Mouse (Mus musculus) retina, embryonic 14.5 days (tissue): Measurements from ENCODE around the gene Nrxn3.

Source experiments
- DNase-seq: peaks from one replicate; pipeline ENCODE4 v3.0.0-alpha.2; 2015; ENCODE audit warnings: low spot score

Nrxn3 gene

GRCm38 (mm10) chr12:89179970-89180666 is 457.4 kb downstream of the Nrxn3 start:
- DNase-seq, result peak; percentile 36

- DNase-seq, result peak; percentile 86
These were observed 458.5 kb downstream of the Nrxn3 start for GRCm38 (mm10) chr12:89181157-89181561.

- no peak for DNase-seq
These were observed 476.3 kb downstream of the Nrxn3 start for GRCm38 (mm10) chr12:89198764-89199525.

DNA sequence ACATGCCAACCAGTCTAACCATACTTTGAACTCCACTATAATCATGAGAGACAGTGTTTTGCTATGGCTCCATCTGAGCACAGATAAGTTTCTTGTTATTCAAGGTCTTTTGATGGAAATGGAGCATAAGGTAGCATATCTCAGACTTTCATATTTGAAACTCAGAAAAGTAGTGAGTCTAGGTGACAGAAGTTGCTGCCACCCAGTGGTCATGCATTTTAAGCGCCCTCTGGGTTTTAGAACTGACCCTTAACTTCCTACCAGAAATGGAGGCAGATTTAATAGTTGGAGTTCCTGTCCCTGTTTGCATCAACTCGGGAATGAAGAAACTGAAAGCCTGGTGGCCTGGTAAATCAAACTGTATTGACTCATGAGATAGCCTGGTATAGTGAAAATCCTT is 488.9 kb downstream of the Nrxn3 start:
- peak; percentile 42 for DNase-seq

DNA sequence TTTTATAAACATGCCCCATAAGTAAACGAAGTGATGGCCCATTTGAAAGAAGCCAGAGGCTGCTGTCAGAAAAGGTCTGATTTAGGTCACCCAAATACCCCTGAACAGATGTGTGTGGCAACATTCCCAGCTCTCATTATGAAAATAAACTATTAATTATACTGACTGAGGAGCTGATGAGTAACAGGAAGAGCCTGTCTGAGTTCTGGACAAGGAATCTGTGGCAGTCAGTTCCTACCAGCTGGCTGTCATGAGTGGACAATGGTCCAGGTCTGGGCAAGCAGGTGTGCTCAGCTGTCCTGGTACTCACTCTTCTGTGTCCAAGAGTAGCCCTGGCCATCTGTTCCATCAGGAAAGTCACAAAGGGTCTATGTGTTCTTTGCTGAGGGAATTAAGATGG is 517.1 kb downstream of the Nrxn3 start:
- DNase-seq, result no peak

DNA sequence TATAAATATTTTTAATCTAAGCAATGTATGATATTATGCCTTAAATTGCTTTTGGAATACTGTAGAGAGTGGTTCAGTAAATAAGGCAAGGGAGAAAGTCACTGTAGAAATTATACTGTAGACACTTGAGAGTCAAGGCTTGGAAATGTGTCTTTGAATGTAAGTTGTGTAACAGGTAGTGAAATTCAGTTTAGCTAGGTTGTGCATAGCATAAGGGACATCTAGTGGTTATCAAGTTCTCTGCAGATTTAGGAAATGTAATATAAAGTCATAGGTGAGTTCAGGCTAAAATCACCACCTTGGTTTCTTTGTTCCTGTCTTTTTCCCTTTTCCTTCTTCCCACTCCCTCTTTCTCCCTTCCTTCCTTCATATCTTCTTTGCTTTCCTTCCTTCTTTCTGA is 518.9 kb downstream of the Nrxn3 start:
- DNase-seq, result no peak

DNA sequence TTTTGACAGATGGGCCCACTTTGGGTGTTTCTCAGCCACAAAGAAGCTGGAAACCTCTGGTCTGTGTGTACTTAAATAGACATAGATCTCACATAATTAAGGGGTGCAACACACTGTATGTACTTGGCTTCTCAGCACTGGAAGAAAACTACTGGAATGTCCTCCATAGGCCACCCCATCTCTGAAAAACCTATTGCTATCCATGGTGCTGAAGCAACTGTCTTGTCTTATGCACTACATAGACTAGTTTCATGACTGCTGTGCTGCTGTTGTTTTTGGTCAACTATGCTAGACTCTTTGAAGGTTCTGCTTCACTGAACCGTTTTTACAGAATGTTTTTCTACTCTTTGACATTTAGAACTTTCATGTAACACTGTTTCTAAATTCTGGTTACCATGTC is 519.8 kb downstream of the Nrxn3 start:
- DNase-seq, result peak; percentile 58

DNA sequence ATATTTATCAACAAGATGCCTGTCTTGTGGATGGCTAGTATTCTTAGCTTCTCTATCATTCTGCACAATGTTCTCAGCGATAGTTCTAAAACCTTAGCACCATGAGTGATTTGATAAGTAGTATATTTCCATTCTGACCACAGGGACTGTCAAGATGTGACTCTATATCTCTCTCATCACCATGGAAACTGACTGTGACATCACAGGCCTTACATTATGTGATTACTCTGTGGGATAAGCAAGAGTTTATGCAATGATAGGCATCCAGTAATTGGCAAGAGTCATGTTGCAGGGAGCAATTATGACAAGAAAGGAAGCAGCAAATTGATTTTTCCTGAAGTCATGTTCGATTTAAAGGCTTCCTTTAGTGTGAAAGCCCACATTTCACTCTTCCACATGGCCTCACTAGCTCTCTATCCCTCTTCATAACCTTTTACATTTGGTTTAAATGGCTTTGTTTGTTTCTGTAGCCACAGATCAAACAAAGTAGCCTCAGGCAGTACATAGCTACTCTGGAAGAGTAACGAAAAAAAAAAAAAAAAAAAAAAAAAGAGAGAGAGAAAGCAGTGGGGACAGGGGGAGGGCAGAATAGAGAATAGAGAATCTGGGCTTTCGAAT is 532.7 kb downstream of the Nrxn3 start:
- DNase-seq, result peak; percentile 7

- DNase-seq, result no peak
These were observed 536.2 kb downstream of the Nrxn3 start for GRCm38 (mm10) chr12:89258879-89259278.

GRCm38 (mm10) chr12:89260076-89260475 is 537.4 kb downstream of the Nrxn3 start:
- DNase-seq, result no peak

GRCm38 (mm10) chr12:89262261-89262660 is 539.6 kb downstream of the Nrxn3 start:
- no peak for DNase-seq

- DNase-seq, result peak; percentile 56
These were observed 560.0 kb downstream of the Nrxn3 start for GRCm38 (mm10) chr12:89282362-89283343.

DNA sequence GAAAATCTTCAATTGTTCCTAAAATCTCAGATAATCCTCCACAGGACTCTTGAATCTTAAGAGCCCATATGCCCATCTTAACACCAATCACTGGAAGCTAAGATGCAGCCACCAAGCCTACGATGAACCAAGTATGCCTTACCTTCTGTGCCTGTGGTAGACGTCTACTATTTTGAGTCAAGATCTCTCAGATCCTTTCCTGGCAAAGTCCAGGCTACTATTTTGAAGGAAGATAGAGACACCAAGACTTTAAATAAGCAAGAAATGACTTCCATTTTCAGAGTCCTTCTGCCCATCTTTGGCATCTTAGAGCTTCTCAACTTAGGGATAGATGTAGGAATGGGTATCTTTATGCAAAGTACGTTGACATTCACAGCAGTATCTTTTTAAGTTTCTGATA is 561.7 kb downstream of the Nrxn3 start:
- DNase-seq, result no peak

- DNase-seq, result no peak
These were observed 564.4 kb downstream of the Nrxn3 start for GRCm38 (mm10) chr12:89287037-89287436.

DNA sequence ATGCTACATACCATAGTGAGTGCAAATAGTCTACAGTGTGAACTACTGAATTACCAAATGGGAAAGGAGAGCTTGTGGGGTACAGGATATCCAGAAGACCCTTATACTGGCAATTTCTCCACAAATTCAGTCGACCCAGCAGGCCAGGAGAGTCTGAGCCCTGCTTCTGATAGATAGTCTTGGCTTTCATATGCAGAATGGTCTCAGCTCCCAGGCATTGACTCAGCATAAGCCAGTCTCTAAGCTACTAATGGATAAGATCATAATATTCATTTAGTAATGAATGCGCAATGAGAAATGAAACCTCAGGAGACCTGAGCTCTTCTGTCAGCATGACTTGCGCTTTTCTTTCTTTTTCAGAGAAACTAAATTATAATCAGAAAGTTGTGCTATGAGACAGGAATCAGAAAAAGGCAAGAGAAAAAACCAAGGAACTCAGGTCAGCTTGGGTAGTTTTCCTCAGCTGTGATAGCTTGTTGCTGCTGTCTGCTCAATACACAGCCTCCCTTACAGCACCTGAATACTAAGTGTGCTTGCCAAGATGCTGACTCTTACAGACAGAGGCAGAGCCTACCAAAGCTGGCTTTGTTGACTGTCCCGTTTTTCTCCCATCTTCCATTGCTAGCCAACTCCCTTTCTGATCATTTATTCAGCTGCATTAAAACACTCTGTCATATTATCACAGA is 567.1 kb downstream of the Nrxn3 start:
- DNase-seq, result no peak

GRCm38 (mm10) chr12:89290736-89291574 is 568.3 kb downstream of the Nrxn3 start:
- no peak for DNase-seq

DNA sequence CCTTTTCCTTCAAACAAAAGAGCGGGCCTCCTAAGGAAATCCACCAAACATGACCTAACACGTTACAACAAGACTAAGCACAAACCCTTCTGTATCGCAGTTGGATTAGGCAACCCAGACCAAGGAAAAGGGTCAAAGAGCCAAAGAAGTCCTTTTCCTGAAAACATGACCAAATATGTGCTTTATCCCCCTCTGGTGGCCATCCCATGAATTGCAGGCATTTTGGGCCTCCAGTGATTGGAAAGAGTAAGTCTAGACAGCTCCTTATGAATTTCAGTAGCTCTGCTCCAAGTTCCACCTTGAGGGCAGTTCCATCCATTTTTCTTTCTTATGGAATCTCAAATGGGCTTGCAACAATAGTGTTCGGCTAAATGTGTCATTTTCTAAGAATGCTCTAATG is 579.3 kb downstream of the Nrxn3 start:
- peak; percentile 87 for DNase-seq

- no peak for DNase-seq
These were observed 587.5 kb downstream of the Nrxn3 start for GRCm38 (mm10) chr12:89310200-89310599.

- peak; percentile 46 for DNase-seq
These were observed 589.9 kb downstream of the Nrxn3 start for GRCm38 (mm10) chr12:89312586-89312985.

DNA sequence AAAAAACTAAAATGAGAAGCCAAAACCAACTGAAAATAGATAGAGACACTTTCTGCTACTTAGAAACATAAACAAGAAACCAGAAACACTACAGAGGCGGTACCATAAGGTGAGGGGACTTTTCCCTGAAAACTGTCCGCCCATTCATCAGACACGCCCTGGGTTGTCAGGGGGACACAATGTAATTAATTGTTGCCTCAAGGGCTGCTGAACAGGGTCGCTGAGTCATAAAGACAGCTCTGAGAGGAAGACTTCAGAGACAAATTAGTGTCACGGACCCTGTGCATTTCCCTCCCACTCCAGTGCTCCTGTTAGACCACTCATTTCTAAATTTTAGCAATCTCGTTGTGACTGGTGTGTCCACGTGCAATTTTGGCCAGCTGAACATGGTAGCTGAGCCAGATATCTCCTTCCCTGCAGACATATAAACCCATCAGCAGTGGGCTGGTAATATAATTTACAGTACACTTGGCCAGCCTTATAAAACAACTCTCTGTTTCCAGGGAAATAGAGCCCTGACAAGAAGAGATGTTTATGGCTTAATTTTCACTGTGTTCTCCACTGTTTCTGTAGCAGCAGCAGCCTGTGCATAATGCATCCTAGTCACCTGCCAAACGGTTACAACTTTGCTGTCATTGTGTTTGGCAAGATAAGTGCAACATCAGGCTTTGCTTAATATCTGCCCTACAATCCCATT is 603.3 kb downstream of the Nrxn3 start:
- peak; percentile 12 for DNase-seq
